Mouse (Mus musculus) CH12.LX (cell line): ENCODE measurements around the gene Cpne8. TPM values are rescaled to one million over a fixed set of nuclear protein-coding genes. Genes with fewer than 3 reads are reported as not detected.

Experiments
- DNase-seq: peaks from one replicate; pipeline ENCODE4 v3.0.0-alpha.2; 2013; ENCODE audit errors: extremely low read depth
- H3K27ac ChIP-seq: 2 replicates; pipeline ENCODE4 v1.5.1; 2012; ENCODE audit warnings: low read depth, mild to moderate bottlenecking, control low read depth, moderate library complexity; ENCODE audit not compliant: insufficient read depth
- H3K27me3 ChIP-seq: replicated peaks from 2 replicates; pipeline ENCODE3; 2012; ENCODE audit warnings: inconsistent platforms
- H3K36me3 ChIP-seq, 2 experiments: replicated peaks in 1 of 2; 2 replicates each; pipeline versions ENCODE3 to v1.6.1; 2012; ENCODE audit warnings: inconsistent platforms in 1 of 2, low read length in 1 of 2, mild to moderate bottlenecking in 1 of 2, mixed read lengths in 1 of 2, moderate library complexity in 1 of 2; ENCODE audit not compliant: control insufficient read depth in 1 of 2, insufficient read depth in 1 of 2
- H3K4me1 ChIP-seq, 2 experiments: 2 replicates each; pipeline ENCODE4 v1.6.1; 2012; ENCODE audit warnings: inconsistent platforms in 1 of 2, moderate library complexity in 1 of 2; ENCODE audit not compliant: insufficient read depth in 2 of 2, control insufficient read depth in 1 of 2
- H3K4me2 ChIP-seq: 2 replicates; pipeline ENCODE4 v1.6.1; 2012; ENCODE audit warnings: low read depth, mild to moderate bottlenecking, control low read depth; ENCODE audit not compliant: poor library complexity, insufficient read depth, severe bottlenecking
- H3K4me3 ChIP-seq, 3 experiments: fragments of 150-350 bp in 1 of 3; sonication (generic) in 1 of 3; replicated peaks in 1 of 3; 2 replicates each; pipeline versions ENCODE3 to v1.5.1; 2011 to 2012; ENCODE audit warnings: low read depth in 2 of 3, low read length in 2 of 3, mild to moderate bottlenecking in 2 of 3, moderate library complexity in 2 of 3, control low read depth in 1 of 3, improper control_type of control experiment in 1 of 3, inconsistent platforms in 1 of 3, mixed read lengths in 1 of 3; ENCODE audit not compliant: poor library complexity in 1 of 3
- H3K79me2 ChIP-seq: replicated peaks from 2 replicates; pipeline ENCODE4 v1.6.1; 2012; ENCODE audit warnings: mild to moderate bottlenecking, moderate library complexity; ENCODE audit not compliant: control insufficient read depth, poor library complexity, insufficient read depth, severe bottlenecking; ENCODE audit errors: extremely low read depth
- H3K9ac ChIP-seq: 2 replicates; pipeline ENCODE4 v1.6.1; 2012; ENCODE audit warnings: low read depth, mild to moderate bottlenecking, control low read depth, moderate library complexity; ENCODE audit not compliant: insufficient read depth
- H3K9me3 ChIP-seq: replicated peaks from 2 replicates; pipeline ENCODE3; 2012; ENCODE audit warnings: low read length, inconsistent platforms, mixed read lengths
- BHLHE40 ChIP-seq: IDR thresholded peaks from 2 replicates; pipeline ENCODE4 v1.6.1; 2011; ENCODE audit warnings: mild to moderate bottlenecking, low read depth, low read length, improper control_type of control experiment
- CHD2 ChIP-seq: IDR thresholded peaks from 2 replicates; pipeline ENCODE4 v1.6.1; 2011; ENCODE audit warnings: low read length, improper control_type of control experiment
- CTCF ChIP-seq, 2 experiments: IDR thresholded peaks in 1 of 2; conservative IDR thresholded peaks in 1 of 2; 2 replicates each; pipeline ENCODE4 v1.5.1; 2011 to 2012; ENCODE audit warnings: low read depth in 2 of 2, low read length in 2 of 2, improper control_type of control experiment in 1 of 2, inconsistent platforms in 1 of 2, mild to moderate bottlenecking in 1 of 2, moderate library complexity in 1 of 2
- E2F4 ChIP-seq: IDR thresholded peaks from 2 replicates; pipeline ENCODE4 v1.6.1; 2011; ENCODE audit warnings: low read depth, low read length, improper control_type of control experiment; ENCODE audit not compliant: insufficient replicate concordance
- ELF1 ChIP-seq: IDR thresholded peaks from 2 replicates; pipeline ENCODE4 v1.6.1; 2014; ENCODE audit warnings: low read depth, mild to moderate bottlenecking, inconsistent platforms, low read length, improper control_type of control experiment
- GABPA ChIP-seq: IDR thresholded peaks from 2 replicates; pipeline ENCODE4 v1.6.1; 2012; ENCODE audit warnings: low read depth, low read length, improper control_type of control experiment, inconsistent platforms; ENCODE audit not compliant: insufficient replicate concordance
- HCFC1 ChIP-seq: IDR thresholded peaks from 2 replicates; pipeline ENCODE4 v1.6.1; 2012; ENCODE audit warnings: low read depth, mild to moderate bottlenecking, inconsistent platforms, low read length, improper control_type of control experiment
- IRF4 ChIP-seq: IDR thresholded peaks from 2 replicates; pipeline ENCODE4 v1.6.1; 2014; ENCODE audit warnings: low read depth, mild to moderate bottlenecking, inconsistent platforms, low read length, improper control_type of control experiment
- JUND ChIP-seq: conservative IDR thresholded peaks from 2 replicates; pipeline ENCODE4 v1.6.1; 2011; ENCODE audit warnings: low read depth, low read length, improper control_type of control experiment
- MAFK ChIP-seq: IDR thresholded peaks from 2 replicates; pipeline ENCODE4 v1.6.1; 2011; ENCODE audit warnings: low read length, improper control_type of control experiment; ENCODE audit not compliant: insufficient replicate concordance
- MAZ ChIP-seq: IDR thresholded peaks from 2 replicates; pipeline ENCODE4 v1.6.1; 2012; ENCODE audit warnings: low read depth, mild to moderate bottlenecking, inconsistent platforms, low read length, improper control_type of control experiment, moderate library complexity
- MXI1 ChIP-seq: IDR thresholded peaks from 2 replicates; pipeline ENCODE4 v1.6.1; 2011; ENCODE audit warnings: mild to moderate bottlenecking, low read depth, low read length, improper control_type of control experiment
- NELFE ChIP-seq: IDR thresholded peaks from 2 replicates; pipeline ENCODE4 v1.6.1; 2011; ENCODE audit warnings: low read depth, low read length, improper control_type of control experiment
- NRF1 ChIP-seq: IDR thresholded peaks from 2 replicates; pipeline ENCODE4 v1.6.1; 2014; ENCODE audit warnings: low read depth, mild to moderate bottlenecking, inconsistent platforms, low read length, improper control_type of control experiment, moderate library complexity
- PAX5 ChIP-seq: IDR thresholded peaks from 2 replicates; pipeline ENCODE4 v1.6.1; 2012; ENCODE audit warnings: low read length, inconsistent platforms, mixed read lengths
- POLR2AphosphoS2 ChIP-seq: IDR thresholded peaks from 2 replicates; pipeline ENCODE4 v1.6.1; 2011; ENCODE audit warnings: low read depth, low read length, improper control_type of control experiment
- RAD21 ChIP-seq: IDR thresholded peaks from 2 replicates; pipeline ENCODE4 v1.6.1; 2011; ENCODE audit warnings: low read depth, mild to moderate bottlenecking, low read length, improper control_type of control experiment, moderate library complexity
- RCOR1 ChIP-seq: conservative IDR thresholded peaks from 2 replicates; pipeline ENCODE4 v1.6.1; 2012; ENCODE audit warnings: low read depth, mild to moderate bottlenecking, inconsistent platforms, low read length, improper control_type of control experiment
- SIN3A ChIP-seq: IDR thresholded peaks from 2 replicates; pipeline ENCODE4 v1.6.1; 2012; ENCODE audit warnings: low read length, improper control_type of control experiment, inconsistent platforms
- TBP ChIP-seq: conservative IDR thresholded peaks from 2 replicates; pipeline ENCODE4 v1.6.1; 2011; ENCODE audit warnings: low read depth, low read length, improper control_type of control experiment
- TCF12 ChIP-seq: IDR thresholded peaks from 2 replicates; pipeline ENCODE4 v1.6.1; 2014; ENCODE audit warnings: low read depth, mild to moderate bottlenecking, inconsistent platforms, low read length, improper control_type of control experiment
- USF1 ChIP-seq: IDR thresholded peaks from 2 replicates; pipeline ENCODE4 v1.6.1; 2014; ENCODE audit warnings: low read depth, mild to moderate bottlenecking, inconsistent platforms, low read length, improper control_type of control experiment
- USF2 ChIP-seq: conservative IDR thresholded peaks from 2 replicates; pipeline ENCODE4 v1.6.1; 2011; ENCODE audit warnings: low read depth, low read length, improper control_type of control experiment
- ZC3H11A ChIP-seq: IDR thresholded peaks from 2 replicates; pipeline ENCODE4 v1.6.1; 2012; ENCODE audit warnings: low read depth, mild to moderate bottlenecking, inconsistent platforms, low read length, improper control_type of control experiment
- ZKSCAN1 ChIP-seq: IDR thresholded peaks from 2 replicates; pipeline ENCODE4 v1.6.1; 2012; ENCODE audit warnings: low read depth, inconsistent platforms, low read length, improper control_type of control experiment, borderline replicate concordance
- ZMIZ1 ChIP-seq: IDR thresholded peaks from 2 replicates; pipeline ENCODE4 v1.6.1; 2012; ENCODE audit warnings: low read depth, mild to moderate bottlenecking, inconsistent platforms, low read length, improper control_type of control experiment
- dilution Hi-C: fragments of 300-500 bp; cut with MboI; formaldehyde crosslinking; loops from 2 replicates; pipeline ENCODE4 v1.14.3; 2020; ENCODE audit warnings: low sequenced_read_pairs; ENCODE audit not compliant: extremely low pct_unique_long_range_greater_than_20kb, extremely low pct_ligation_motif_present
- in situ Hi-C: fragments of 300-500 bp; cut with MboI; formaldehyde crosslinking; loops from 3 replicates; pipeline ENCODE4 v1.14.3; 2019; ENCODE audit warnings: low sequenced_read_pairs, low pct_ligation_motif_present, low pct_unique_long_range_greater_than_20kb, mixed read lengths
- polyA plus RNA-seq: library from polyadenylated mRNA; unstranded; fragments of >175 nt; gene quantifications from 2 replicates; pipeline ENCODE4 v1.2.1, GENCODE M21; 2012; ENCODE audit warnings: low read depth; ENCODE audit not compliant: insufficient read length
- total RNA-seq, 2 experiments: library from RNA; depleted of rRNA; stranded (reverse); fragments of 300-350 nt in 1 of 2; fragments of >200 nt in 1 of 2; gene quantifications; 2 replicates each; pipeline ENCODE4 v1.2.3; 2012 to 2014

The Cpne8 gene
- total and polyA plus RNA-seq, 3 experiments, result 0.66 to 7.1 (median 1.2) TPM

DNA sequence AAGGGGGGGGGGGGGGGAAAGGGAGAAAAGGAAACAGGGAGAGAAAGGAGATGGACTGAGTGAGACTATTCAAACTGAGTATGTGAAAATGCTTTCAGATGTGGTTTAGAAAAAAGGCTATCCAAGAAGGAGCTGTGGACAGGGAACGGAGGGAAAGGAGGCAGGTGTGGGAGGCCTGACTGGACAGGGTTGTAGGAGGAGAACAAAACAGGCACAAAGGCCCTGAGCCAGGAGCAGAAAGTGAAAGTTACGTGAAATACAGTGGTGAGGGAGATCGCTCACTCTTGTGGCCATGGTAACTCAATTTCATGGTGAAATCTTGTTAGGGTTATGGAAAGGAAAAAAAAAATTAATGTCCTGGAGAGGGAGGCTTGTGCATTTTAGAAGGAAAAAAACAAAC, 14.6 kb downstream of the Cpne8 start:
- DNase-seq, result no peak
- Histone ChIP-seq H3K27me3 (no peaks in the 10 kb centered on the region), H3K4me2 (no peak overlapping the region), H3K9me3 (peaks cover 79% of the 10 kb centered on the region), H3K4me3 (no peak overlapping the region), H3K79me2 (no peaks in the 10 kb centered on the region), H3K36me3 (no peaks in the 10 kb centered on the region), H3K9ac (no peak overlapping the region), H3K27ac (no peak overlapping the region), H3K4me1 (no peaks in the 10 kb centered on the region)
- TF ChIP-seq MAFK, result no peak
- TF ChIP-seq JUND, result no peak
- TF ChIP-seq RAD21, result no peak
- no peak for TF ChIP-seq E2F4
- no peak for TF ChIP-seq BHLHE40
- no peak for TF ChIP-seq TBP
- TF ChIP-seq POLR2AphosphoS2, result no peak
- no peak for TF ChIP-seq NRF1
- no peak for TF ChIP-seq PAX5
- TF ChIP-seq GABPA, result no peak
- no peak for TF ChIP-seq CHD2
- TF ChIP-seq HCFC1, result no peak
- no peak for TF ChIP-seq SIN3A
- no peak for TF ChIP-seq USF2
- TF ChIP-seq IRF4, result no peak
- TF ChIP-seq NELFE, result no peak
- in situ Hi-C loops (no loop called here), dilution Hi-C loops (no loop called here)

GRCm38 (mm10) chr15:90663631-90664030, 15.6 kb downstream of the Cpne8 start:
- H3K79me2 ChIP-seq, result no peaks in the 10 kb centered on the region
- H3K4me2 ChIP-seq, result no peak overlapping the region
- H3K27ac ChIP-seq, result no peak overlapping the region
- H3K4me3 ChIP-seq, result no peak overlapping the region
- no peak overlapping the region for H3K9ac ChIP-seq
- dilution Hi-C loops (no loop called here), in situ Hi-C loops (no loop called here)
- H3K9me3 ChIP-seq, result peaks cover 75% of the 10 kb centered on the region
- no peak for DNase-seq
- H3K36me3 ChIP-seq, result no peaks in the 10 kb centered on the region
- no peaks in the 10 kb centered on the region for H3K4me1 ChIP-seq
- TF ChIP-seq ZC3H11A (no peak), POLR2AphosphoS2 (no peak), ZMIZ1 (no peak), HCFC1 (no peak), CTCF (conservative IDR thresholded peaks at IDR 0.05 in 1 of 2, IDR thresholded peaks at IDR 0.05 in 1 of 2; ENCODE audit: low read depth in 2 of 2, low read length in 2 of 2) (no peak), TCF12 (no peak), ELF1 (no peak), MXI1 (no peak), PAX5 (no peak), MAZ (no peak), ZKSCAN1 (no peak), USF1 (no peak), IRF4 (no peak), RCOR1 (no peak)
- no peaks in the 10 kb centered on the region for H3K27me3 ChIP-seq
